Mouse (Mus musculus) heart, postnatal 10 days (tissue): ENCODE measurements at regions not wholly inside any gene's neighbourhood (a gene's known extent, or its start where the extent isn't known, plus 50 kb on each side); places are given as distances from the start of the nearest gene placed in this dataset.

Experiments used
- DNase-seq, 2 experiments: peaks; one replicate each; pipeline ENCODE4 v3.0.0; 2021
- intact Hi-C: fragments of 180-260 bp; cut with DNase I; formaldehyde crosslinking; loops from one replicate; pipeline ENCODE4 v1.15.1; 2025

GRCm38 (mm10) chr6:67186537-67187274 is 51.3 kb upstream of the Serbp1 start:
- intact Hi-C loops: no loop called here
- no peak for DNase-seq

GRCm38 (mm10) chr6:67184662-67185061 is 53.3 kb upstream of the Serbp1 start:
- no peak for DNase-seq
- intact Hi-C loops: no loop called here

GRCm38 (mm10) chr6:67183481-67184215 is 54.3 kb upstream of the Serbp1 start:
- no peak for DNase-seq
- intact Hi-C loops: no loop called here

- intact Hi-C loops: no loop called here
- DNase-seq: no peak
These were observed 55.5 kb upstream of the Serbp1 start for GRCm38 (mm10) chr6:67182453-67182852.

- intact Hi-C loops: no loop called here
- no peak for DNase-seq
These were observed 56.5 kb upstream of the Serbp1 start for GRCm38 (mm10) chr6:67181459-67181858.

DNA sequence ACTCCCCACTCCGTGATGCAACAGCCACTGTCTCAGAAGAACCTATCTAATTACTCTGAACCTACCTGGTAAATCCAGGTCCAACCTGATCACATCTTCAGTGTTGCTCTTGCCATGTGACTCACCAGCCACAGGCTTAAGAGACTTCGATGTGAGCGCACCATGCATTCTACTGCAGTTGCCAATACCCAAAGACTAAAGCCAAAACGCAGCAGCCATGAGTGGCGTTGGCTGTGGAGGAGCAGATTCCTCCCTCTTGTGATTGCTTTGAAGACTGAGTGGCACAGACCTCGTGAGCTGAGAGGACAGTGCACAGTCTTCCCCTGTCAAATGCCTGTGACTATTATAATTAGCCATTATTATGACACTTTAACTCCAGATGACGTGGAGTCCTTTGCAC is 58.6 kb upstream of the Serbp1 start:
- intact Hi-C loops: no loop called here
- DNase-seq: no peak

GRCm38 (mm10) chr6:67178531-67178930 is 59.4 kb upstream of the Serbp1 start:
- intact Hi-C loops: no loop called here

GRCm38 (mm10) chr6:67178101-67178500 is 59.9 kb upstream of the Serbp1 start:
- intact Hi-C loops: no loop called here
- peak; percentile 75 to 78 for DNase-seq

More at GRCm38 (mm10) chr6:67178531-67178930, 59.4 kb upstream of the Serbp1 start:
- DNase-seq: no peak

DNA sequence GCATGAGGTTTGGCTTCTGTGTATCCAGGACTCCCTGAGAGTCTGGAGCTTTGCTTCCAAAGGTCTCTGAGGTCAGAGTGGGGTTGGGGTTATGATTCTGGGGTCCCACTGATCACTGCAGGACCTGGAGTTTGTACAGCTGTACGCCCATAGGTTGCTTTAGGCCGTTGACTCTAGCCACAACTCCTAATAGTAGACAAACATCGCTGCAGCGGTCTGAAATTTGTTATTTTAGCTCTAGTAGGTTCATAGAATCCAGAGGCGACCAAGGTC is 67.4 kb upstream of the Serbp1 start:
- no peak for DNase-seq
- intact Hi-C loops: loop anchor here (1.0 to 2.0 kb wide), 3 partner anchors 96 to 266 kb away; no protein-coding TSS in a partner anchor

DNA sequence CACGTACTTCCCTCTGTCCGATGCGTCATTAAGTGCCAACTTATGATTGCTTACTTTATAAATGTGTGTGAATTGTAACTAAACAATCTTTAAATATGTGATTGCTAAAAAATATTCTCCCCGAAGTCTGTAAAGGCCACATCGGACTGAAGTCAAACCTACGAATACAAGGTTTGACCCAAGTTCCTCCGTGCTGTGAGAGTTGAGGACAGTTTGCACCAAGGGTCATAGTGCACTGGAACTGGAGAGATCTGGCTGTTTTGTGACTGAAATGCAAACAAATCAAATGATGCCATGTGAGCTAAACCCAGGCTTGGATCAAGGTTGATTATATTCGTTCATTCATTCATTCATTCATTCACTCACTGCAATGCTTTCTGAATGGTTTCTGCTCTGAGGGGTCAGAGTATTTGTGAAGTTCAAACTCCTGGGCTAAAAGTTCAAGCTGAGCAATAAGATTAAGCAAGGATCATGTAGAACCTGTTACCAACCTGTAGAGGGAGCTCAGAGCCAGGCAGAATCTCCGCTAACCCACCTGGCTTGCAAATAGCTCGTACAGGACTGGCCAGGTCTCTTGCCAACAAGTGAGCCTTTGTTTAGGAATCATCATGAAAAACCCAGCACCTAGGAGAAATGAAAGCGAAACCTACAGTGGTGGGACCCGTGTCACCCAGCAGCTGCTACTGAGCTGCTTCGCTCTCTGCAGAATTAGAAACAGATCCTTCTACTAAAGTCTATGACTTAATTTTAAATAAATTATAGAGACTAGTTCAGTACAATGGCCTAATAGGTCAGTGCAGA is 67.9 kb upstream of the Serbp1 start:
- DNase-seq: peak; percentile 62 to 77
- intact Hi-C loops: loop anchor here (1.0 to 2.0 kb wide), 3 partner anchors 97 to 267 kb away; no protein-coding TSS in a partner anchor

DNA sequence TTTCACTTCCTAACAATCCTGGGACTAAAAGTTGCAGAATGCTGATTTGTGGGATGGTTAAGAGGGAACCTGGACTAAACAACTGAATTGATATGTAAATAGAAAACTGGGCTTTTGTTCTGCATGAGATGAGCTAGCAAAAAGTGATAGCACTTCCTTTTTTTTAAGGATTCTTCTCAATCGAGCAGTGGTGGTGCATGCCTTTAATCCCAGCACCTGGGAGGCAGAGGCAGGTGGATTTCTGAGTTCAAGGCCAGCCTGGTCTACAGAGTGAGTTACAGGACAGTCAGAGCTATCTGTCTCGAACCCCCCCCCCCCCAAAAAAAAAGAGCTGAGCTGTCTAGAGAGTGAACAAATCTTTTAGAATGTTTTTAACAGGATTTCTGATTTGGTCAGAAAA is 69.2 kb upstream of the Serbp1 start:
- no peak for DNase-seq
- intact Hi-C loops: no loop called here

DNA sequence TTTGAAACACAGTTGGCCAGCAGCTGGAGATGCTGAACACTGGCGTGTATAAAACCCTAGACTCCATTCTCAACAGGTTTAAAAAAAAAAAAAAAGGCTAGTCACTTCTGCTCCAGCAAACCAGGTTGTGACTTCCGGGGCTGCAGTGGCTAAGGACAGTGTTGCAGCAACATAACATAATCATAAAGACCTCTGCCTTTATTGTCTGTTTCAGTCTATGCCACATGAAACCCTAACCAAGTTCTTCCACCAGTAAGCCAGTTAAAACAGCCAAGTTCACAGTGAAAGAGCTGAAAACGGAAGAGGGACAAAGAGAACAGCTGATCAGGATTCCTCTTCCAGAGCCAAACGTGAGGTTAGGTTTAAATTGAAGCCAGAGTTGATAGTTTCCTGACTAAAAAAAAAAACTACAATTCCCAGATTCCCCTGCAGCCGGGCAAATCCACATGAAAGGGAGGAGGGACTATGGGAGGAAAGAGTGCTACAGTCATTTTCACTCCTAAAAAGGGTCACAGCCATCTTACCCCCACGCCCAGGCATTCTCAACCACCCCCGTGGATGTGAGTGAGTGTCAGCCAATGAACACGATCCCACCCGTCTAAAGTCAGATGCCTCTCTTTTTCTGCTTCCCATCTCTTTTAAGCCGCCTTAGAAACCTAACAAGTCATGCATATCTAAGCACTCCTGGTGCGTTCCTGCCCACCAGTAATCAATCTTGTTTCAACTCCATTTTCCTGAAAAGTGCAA is 69.8 kb upstream of the Serbp1 start:
- intact Hi-C loops: no loop called here
- DNase-seq: peak; percentile 54 to 63

DNA sequence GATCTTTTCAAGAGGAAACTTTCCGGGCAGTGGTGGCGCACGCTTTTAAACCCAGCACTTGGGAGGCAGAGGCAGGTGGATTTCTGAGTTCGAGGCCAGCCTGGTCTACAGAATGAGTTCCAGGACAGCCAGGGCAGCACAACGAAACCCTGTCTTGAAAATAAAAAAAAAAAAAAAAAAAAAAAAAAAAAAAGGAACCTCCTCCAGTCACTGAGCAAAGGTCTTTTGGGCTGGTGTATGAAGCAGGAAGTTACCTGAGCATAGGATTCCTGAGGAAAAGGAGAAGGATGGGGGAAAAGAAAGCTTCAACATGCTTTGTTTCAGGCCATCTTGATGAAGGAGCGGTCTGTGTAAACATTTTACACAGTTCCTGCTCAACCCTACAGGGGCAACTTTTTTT is 72.9 kb upstream of the Serbp1 start:
- no peak for DNase-seq
- intact Hi-C loops: no loop called here

DNA sequence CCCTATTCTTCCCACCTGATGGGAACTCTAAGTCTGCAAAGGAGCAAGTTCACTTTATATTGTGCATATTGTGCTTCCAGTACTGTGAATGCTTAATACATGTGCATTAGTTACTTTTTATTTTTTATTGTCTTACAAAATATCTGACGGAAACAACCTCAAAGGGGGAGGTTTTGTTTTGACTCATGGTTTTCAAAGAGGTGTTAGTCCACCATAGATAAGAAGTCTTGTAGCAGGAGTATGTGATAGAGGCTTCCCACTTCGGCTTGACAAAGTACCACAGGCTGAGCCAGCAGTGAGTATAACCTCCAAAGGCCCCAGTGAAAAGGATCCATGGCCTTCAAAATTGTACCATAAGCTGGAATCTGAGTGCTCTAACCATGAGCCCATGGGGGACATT is 74.0 kb upstream of the Serbp1 start:
- no peak for DNase-seq
- intact Hi-C loops: no loop called here

- intact Hi-C loops: no loop called here
- DNase-seq: no peak
These were observed 75.2 kb upstream of the Serbp1 start for GRCm38 (mm10) chr6:67162814-67163213.

- intact Hi-C loops: no loop called here
- DNase-seq: no peak
These were observed 76.4 kb upstream of the Serbp1 start for GRCm38 (mm10) chr6:67161610-67162009.

GRCm38 (mm10) chr6:67160564-67160963 is 77.4 kb upstream of the Serbp1 start:
- no peak for DNase-seq
- intact Hi-C loops: no loop called here

- no peak for DNase-seq
- intact Hi-C loops: loop anchor here (2.0 to 10.0 kb wide), 4 partner anchors 19 to 625 kb away; partner anchors contain the start of genes Gng12 and Mad2l1
These were observed 78.1 kb upstream of the Serbp1 start for GRCm38 (mm10) chr6:67159726-67160523.

- DNase-seq: no peak
- intact Hi-C loops: loop anchor here (2.0 to 10.0 kb wide), 4 partner anchors 18 to 624 kb away; partner anchors contain the start of genes Gng12 and Mad2l1
These were observed 78.8 kb upstream of the Serbp1 start for GRCm38 (mm10) chr6:67159224-67159623.

GRCm38 (mm10) chr6:67158765-67159164 is 79.2 kb upstream of the Serbp1 start:
- peak; percentile 91 to 96 for DNase-seq

More at GRCm38 (mm10) chr6:67158765-67159164, 79.2 kb upstream of the Serbp1 start:
- intact Hi-C loops: loop anchor here (1.0 to 10.0 kb wide), 6 partner anchors 18 to 624 kb away; partner anchors contain the start of genes Gng12 and Mad2l1
